Mouse (Mus musculus): ENCODE measurements at regions not wholly inside any gene's neighbourhood (a gene's known extent, or its start where the extent isn't known, plus 50 kb on each side); places are given as distances from the start of the nearest gene placed in this dataset.
"Not testable (repeated sequence)": the region's sequence is repeated elsewhere in the genome, so short reads cannot be mapped to it uniquely, and the experiment has no call there.

DNA sequence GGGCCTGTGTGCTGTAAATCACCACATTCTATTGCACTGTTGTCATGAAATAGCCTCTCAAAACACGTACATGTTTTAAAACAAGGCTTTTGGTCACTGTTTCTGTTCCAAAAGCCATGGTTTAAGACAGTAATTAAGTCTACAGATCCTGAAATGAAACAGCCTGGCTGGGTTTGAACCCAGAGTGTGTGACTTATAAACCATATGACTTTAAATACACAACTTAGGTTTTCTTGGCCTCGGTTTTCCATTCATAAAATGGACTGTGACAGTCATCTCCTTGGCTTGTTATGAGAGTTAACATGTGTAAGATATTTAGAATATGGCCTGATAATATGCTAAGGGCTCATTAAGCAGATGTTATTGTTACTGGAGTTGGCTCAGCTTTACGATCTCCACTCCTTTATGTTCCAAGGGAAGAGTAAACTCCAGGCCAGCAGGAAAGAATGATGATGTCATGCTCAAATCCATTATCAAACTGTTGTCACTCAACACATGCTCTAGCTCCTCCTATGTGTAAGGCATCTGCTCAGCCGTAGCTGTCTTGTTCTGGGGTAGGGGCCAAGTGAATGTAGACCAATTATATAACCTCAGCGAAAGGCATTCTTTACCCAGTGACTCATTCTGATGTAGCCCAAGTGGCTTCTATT lies 154.6 kb upstream of the Slc25a13 start:
- no peak for TF ChIP-seq CTCF (IDR thresholded peaks at IDR 0.05; ENCODE audit: insufficient read depth, low read depth, low read length)
- no peak for TF ChIP-seq POLR2A (IDR thresholded peaks at IDR 0.05; ENCODE audit: insufficient read depth, low read depth, low read length)
- Histone ChIP-seq H3K4me3 (ENCODE audit: insufficient read depth, low read depth, low read length) (no peak overlapping the region), H3K27ac (ENCODE audit: insufficient read depth, low read depth, low read length) (no peak overlapping the region), H3K4me1 (ENCODE audit: control insufficient read depth, insufficient read depth, low read length) (no peaks in the 10 kb centered on the region)
- 72% methylated on average over 5 of the region's 5 CpGs for WGBS

DNA sequence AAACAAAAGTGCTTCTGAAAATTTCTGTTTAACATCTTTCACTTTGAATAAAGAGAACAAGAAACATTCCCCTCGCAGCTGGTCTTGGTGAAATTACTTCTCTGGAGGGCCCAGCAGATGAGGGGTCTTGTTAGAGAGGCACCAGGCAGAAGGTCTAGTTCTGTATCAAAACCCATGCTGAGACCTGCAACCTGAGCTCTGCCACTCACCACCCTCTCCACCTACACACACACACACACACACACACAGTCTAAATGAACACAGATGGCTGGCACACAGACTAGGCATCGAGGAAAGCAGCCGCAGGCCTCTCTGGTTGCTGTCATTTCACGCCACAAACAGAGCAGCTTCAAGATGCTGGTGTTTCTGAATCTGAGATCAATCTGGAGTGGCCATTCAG lies 147.1 kb upstream of the Slc25a13 start:
- 66% methylated on average over 4 of the region's 4 CpGs for whole genome bisulfite sequencing
- H3K4me1 ChIP-seq (ENCODE audit: control insufficient read depth, insufficient read depth, low read length), result no peaks in the 10 kb centered on the region
- TF ChIP-seq POLR2A (IDR thresholded peaks at IDR 0.05; ENCODE audit: insufficient read depth, low read depth, low read length) (no peak), CTCF (IDR thresholded peaks at IDR 0.05; ENCODE audit: insufficient read depth, low read depth, low read length) (no peak)
- no peak overlapping the region for H3K4me3 ChIP-seq (ENCODE audit: insufficient read depth, low read depth, low read length)
- H3K27ac ChIP-seq (ENCODE audit: insufficient read depth, low read depth, low read length), result no peak overlapping the region

DNA sequence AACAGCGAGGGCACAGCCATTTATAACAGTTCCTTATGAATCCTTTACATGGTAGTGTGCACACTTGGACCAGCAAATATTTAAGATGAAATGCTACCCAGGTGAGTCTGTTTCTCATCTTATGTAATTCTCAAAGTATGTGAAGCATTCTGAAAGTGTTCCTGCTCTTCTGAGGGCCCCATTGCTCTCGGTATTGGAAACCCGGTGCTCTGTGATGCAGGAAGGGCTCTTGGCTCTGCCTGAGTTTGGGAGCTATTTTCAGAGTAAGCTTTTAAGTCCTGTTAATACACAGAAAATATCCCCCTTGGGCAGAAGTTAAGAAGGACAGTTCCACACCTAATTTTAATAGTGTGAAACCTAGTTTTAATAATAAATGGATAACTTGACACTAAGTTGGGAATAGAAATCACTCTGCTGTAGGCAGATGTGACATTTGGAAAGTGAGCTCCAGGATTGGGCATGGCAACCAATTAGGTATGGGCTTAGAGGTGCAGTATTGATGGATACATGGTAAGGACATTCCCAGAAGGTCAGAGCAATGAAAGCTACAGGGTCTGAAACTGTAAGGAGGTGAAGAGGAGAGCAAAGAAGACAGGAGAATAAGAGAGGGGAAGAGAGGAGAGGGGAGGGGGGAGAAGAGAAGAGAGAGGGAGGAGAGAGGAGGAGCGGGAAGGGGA lies 145.8 kb upstream of the Slc25a13 start:
- Histone ChIP-seq H3K4me1 (ENCODE audit: control insufficient read depth, insufficient read depth, low read length) (no peaks in the 10 kb centered on the region), H3K4me3 (ENCODE audit: insufficient read depth, low read depth, low read length) (no peak overlapping the region), H3K27ac (ENCODE audit: insufficient read depth, low read depth, low read length) (no peak overlapping the region)
- 92% methylated on average over 4 of the region's 4 CpGs for WGBS
- no peak for TF ChIP-seq CTCF (IDR thresholded peaks at IDR 0.05; ENCODE audit: insufficient read depth, low read depth, low read length)
- no peak for TF ChIP-seq POLR2A (IDR thresholded peaks at IDR 0.05; ENCODE audit: insufficient read depth, low read depth, low read length)

GRCm38 (mm10) chr6:6361181-6361580 lies 144.2 kb upstream of the Slc25a13 start:
- H3K4me1 ChIP-seq (ENCODE audit: control insufficient read depth, insufficient read depth, low read length); H3K27ac ChIP-seq (ENCODE audit: insufficient read depth, low read depth, low read length); H3K4me3 ChIP-seq (ENCODE audit: insufficient read depth, low read depth, low read length): not testable (repeated sequence)

- H3K27ac ChIP-seq (ENCODE audit: insufficient read depth, low read depth, low read length), result no peak overlapping the region
- H3K4me3 ChIP-seq (ENCODE audit: insufficient read depth, low read depth, low read length), result no peak overlapping the region
- H3K4me1 ChIP-seq (ENCODE audit: control insufficient read depth, insufficient read depth, low read length), result peaks cover 3% of the 10 kb centered on the region; the same call in 1 of the 2 replicates
- 48% methylated on average over 2 of the region's 2 CpGs for WGBS
- TF ChIP-seq CTCF (IDR thresholded peaks at IDR 0.05; ENCODE audit: insufficient read depth, low read depth, low read length), result no peak
- TF ChIP-seq POLR2A (IDR thresholded peaks at IDR 0.05; ENCODE audit: insufficient read depth, low read depth, low read length), result no peak
Measured at GRCm38 (mm10) chr6:6357477-6357876, 140.5 kb upstream of the Slc25a13 start.

DNA sequence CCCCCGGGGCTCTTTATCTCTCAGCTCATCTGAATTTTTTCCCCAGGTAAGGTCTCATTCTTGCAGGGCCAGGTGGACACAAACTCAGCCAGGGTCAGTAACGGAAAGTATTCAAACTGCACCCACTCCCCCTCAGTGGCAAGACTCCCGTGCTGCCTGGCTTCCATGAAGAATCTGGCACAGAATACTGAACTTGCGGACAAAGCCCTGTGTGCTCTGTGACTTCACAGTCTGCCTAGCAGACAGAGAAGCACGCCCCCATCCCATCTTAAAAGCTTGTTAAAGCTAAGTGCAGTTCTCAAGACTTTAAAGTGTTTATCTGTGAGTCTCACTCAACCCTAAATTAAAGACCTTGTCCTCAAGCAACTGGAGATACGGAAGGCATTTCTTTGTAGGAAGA lies 140.0 kb upstream of the Slc25a13 start:
- WGBS, result 40% methylated on average over 6 of the region's 6 CpGs
- H3K4me1 ChIP-seq (ENCODE audit: control insufficient read depth, insufficient read depth, low read length), result peaks cover 3% of the 10 kb centered on the region; the same call in 1 of the 2 replicates
- no peak for TF ChIP-seq CTCF (IDR thresholded peaks at IDR 0.05; ENCODE audit: insufficient read depth, low read depth, low read length)
- no peak for TF ChIP-seq POLR2A (IDR thresholded peaks at IDR 0.05; ENCODE audit: insufficient read depth, low read depth, low read length)
- H3K4me3 ChIP-seq (ENCODE audit: insufficient read depth, low read depth, low read length), result no peak overlapping the region
- no peak overlapping the region for H3K27ac ChIP-seq (ENCODE audit: insufficient read depth, low read depth, low read length)

GRCm38 (mm10) chr6:6335251-6335650 lies 118.3 kb upstream of the Slc25a13 start:
- Histone ChIP-seq H3K4me3 (ENCODE audit: insufficient read depth, low read depth, low read length) (no peak overlapping the region), H3K4me1 (ENCODE audit: control insufficient read depth, insufficient read depth, low read length) (no peaks in the 10 kb centered on the region), H3K27ac (ENCODE audit: insufficient read depth, low read depth, low read length) (no peak overlapping the region)
- 78% methylated on average over 8 of the region's 8 CpGs for WGBS
- no peak for TF ChIP-seq POLR2A (IDR thresholded peaks at IDR 0.05; ENCODE audit: insufficient read depth, low read depth, low read length)
- no peak for TF ChIP-seq CTCF (IDR thresholded peaks at IDR 0.05; ENCODE audit: insufficient read depth, low read depth, low read length)

DNA sequence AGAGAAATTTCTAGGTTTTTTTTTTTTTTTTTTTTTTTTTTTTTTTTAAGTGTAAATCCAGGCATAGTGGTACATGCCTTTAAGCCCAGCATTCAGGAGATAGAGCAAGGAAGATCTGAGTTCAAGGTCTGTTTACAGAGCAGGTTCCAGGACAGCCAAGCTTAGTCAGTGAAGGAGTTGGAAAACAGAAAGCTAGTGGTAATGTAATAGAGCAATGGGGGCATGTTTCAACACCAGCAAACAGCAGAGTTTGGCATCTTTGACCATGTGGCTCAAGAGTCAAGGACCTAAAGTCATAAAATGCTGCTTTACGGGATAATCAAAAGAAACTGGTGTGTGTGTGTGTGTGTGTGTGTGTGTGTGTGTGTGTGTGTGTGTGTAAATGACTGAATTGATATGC lies 113.3 kb upstream of the Slc25a13 start:
- 96% methylated on average over 1 of the region's 1 CpGs for WGBS
- Histone ChIP-seq H3K4me1 (ENCODE audit: control insufficient read depth, insufficient read depth, low read length) (no peaks in the 10 kb centered on the region), H3K27ac (ENCODE audit: insufficient read depth, low read depth, low read length) (no peak overlapping the region), H3K4me3 (ENCODE audit: insufficient read depth, low read depth, low read length) (no peak overlapping the region)
- TF ChIP-seq CTCF (IDR thresholded peaks at IDR 0.05; ENCODE audit: insufficient read depth, low read depth, low read length), result no peak
- TF ChIP-seq POLR2A (IDR thresholded peaks at IDR 0.05; ENCODE audit: insufficient read depth, low read depth, low read length), result no peak

- H3K27ac ChIP-seq (ENCODE audit: insufficient read depth, low read depth, low read length), result no peak overlapping the region
- no peaks in the 10 kb centered on the region for H3K4me1 ChIP-seq (ENCODE audit: control insufficient read depth, insufficient read depth, low read length)
- H3K4me3 ChIP-seq (ENCODE audit: insufficient read depth, low read depth, low read length), result no peak overlapping the region
- no peak for TF ChIP-seq CTCF (IDR thresholded peaks at IDR 0.05; ENCODE audit: insufficient read depth, low read depth, low read length)
- no peak for TF ChIP-seq POLR2A (IDR thresholded peaks at IDR 0.05; ENCODE audit: insufficient read depth, low read depth, low read length)
- WGBS, result 70% methylated on average over 1 of the region's 1 CpGs
Measured at GRCm38 (mm10) chr6:6325516-6325915, 108.5 kb upstream of the Slc25a13 start.
